Mouse (Mus musculus) embryo, embryonic 10.5 days (tissue): ENCODE results near the gene Parp12.

Experiments used
- DNase-seq: peaks from one replicate; pipeline ENCODE4 v3.0.0-alpha.2; 2015; ENCODE audit warnings: low spot score

Parp12 gene

GRCm38 (mm10) chr6:39058389-39058788, 59.8 kb downstream of the Parp12 start:
- DNase-seq, result no peak

- no peak for DNase-seq
Observed at GRCm38 (mm10) chr6:39057161-39057560, 61.0 kb downstream of the Parp12 start.

GRCm38 (mm10) chr6:39055831-39056261, 62.3 kb downstream of the Parp12 start:
- DNase-seq, result no peak

GRCm38 (mm10) chr6:39054878-39055508, 63.2 kb downstream of the Parp12 start:
- DNase-seq, result no peak

GRCm38 (mm10) chr6:39054206-39054864, 63.8 kb downstream of the Parp12 start:
- no peak for DNase-seq

GRCm38 (mm10) chr6:39052636-39053035, 65.5 kb downstream of the Parp12 start:
- DNase-seq, result no peak

GRCm38 (mm10) chr6:39051799-39052556, 66.2 kb downstream of the Parp12 start:
- no peak for DNase-seq

GRCm38 (mm10) chr6:39050836-39051235, 67.3 kb downstream of the Parp12 start:
- no peak for DNase-seq

- DNase-seq, result no peak
Observed at GRCm38 (mm10) chr6:39049141-39049540, 69.0 kb downstream of the Parp12 start.

- DNase-seq, result no peak
Observed at GRCm38 (mm10) chr6:39040451-39040850, 77.7 kb downstream of the Parp12 start.
